Mouse (Mus musculus): ENCODE data around the gene Ifi35. TPM values are rescaled to one million over a fixed set of nuclear protein-coding genes. Genes with fewer than 3 reads are reported as not detected.

Gene Ifi35
- polyA plus RNA-seq, 1 experiment from 2014 or later, result 31.9 TPM

GRCm38 (mm10) chr11:101452093-101452774, 4.0 kb downstream of the Ifi35 start:
- Histone ChIP-seq H3K27me3 (ENCODE audit: control insufficient read depth, insufficient read depth, low read length) (no peaks in the 10 kb centered on the region), H3K9me3 (replicated peaks; ENCODE audit: control insufficient read depth, low read length) (no peaks in the 10 kb centered on the region), H3K4me1 (ENCODE audit: control insufficient read depth, insufficient read depth, low read length) (peaks cover 4% of the 10 kb centered on the region; the same call in 1 of the 2 replicates), H3K9ac (ENCODE audit: low read length) (no peak overlapping the region), H3K4me2 (ENCODE audit: low read depth, low read length) (no peak overlapping the region), H3K36me3 (ENCODE audit: control insufficient read depth, insufficient read depth) (peaks cover 7% of the 10 kb centered on the region; the same call in 1 of the 2 replicates), H3K27ac (ENCODE audit: low read length) (no peak overlapping the region), H3K4me3 (ENCODE audit: low read length) (no peak overlapping the region)
- 52% methylated on average over 10 of the region's 10 CpGs for WGBS
- no peak for ATAC-seq (replicated peaks; ENCODE audit: extremely low read depth, insufficient read depth, low FRiP score)

- WGBS, result 71% methylated on average over 6 of the region's 6 CpGs
- peaks cover 11% of the 10 kb centered on the region; the same call in 1 of the 2 replicates for H3K36me3 ChIP-seq (ENCODE audit: control insufficient read depth, insufficient read depth)
- no peak overlapping the region for H3K4me3 ChIP-seq (ENCODE audit: low read length)
- no peak overlapping the region for H3K4me2 ChIP-seq (ENCODE audit: low read depth, low read length)
- H3K4me1 ChIP-seq (ENCODE audit: control insufficient read depth, insufficient read depth, low read length), result peaks cover 2% of the 10 kb centered on the region; the same call in 1 of the 2 replicates
- no peak overlapping the region for H3K27ac ChIP-seq (ENCODE audit: low read length)
- no peaks in the 10 kb centered on the region for H3K9me3 ChIP-seq (replicated peaks; ENCODE audit: control insufficient read depth, low read length)
- ATAC-seq (replicated peaks; ENCODE audit: extremely low read depth, insufficient read depth, low FRiP score), result no peak
- H3K9ac ChIP-seq (ENCODE audit: low read length), result no peak overlapping the region
- no peaks in the 10 kb centered on the region for H3K27me3 ChIP-seq (ENCODE audit: control insufficient read depth, insufficient read depth, low read length)
These were observed 6.5 kb downstream of the Ifi35 start for GRCm38 (mm10) chr11:101454702-101455101.

GRCm38 (mm10) chr11:101455627-101456026, 7.4 kb downstream of the Ifi35 start:
- no peak overlapping the region for H3K4me3 ChIP-seq (ENCODE audit: low read length)
- H3K27ac ChIP-seq (ENCODE audit: low read length), result no peak overlapping the region
- H3K36me3 ChIP-seq (ENCODE audit: control insufficient read depth, insufficient read depth), result peaks cover 16% of the 10 kb centered on the region
- WGBS, result 86% methylated on average over 7 of the region's 7 CpGs
- no peaks in the 10 kb centered on the region for H3K27me3 ChIP-seq (ENCODE audit: control insufficient read depth, insufficient read depth, low read length)
- H3K4me1 ChIP-seq (ENCODE audit: control insufficient read depth, insufficient read depth, low read length), result peaks cover 2% of the 10 kb centered on the region; the same call in 1 of the 2 replicates
- no peaks in the 10 kb centered on the region for H3K9me3 ChIP-seq (replicated peaks; ENCODE audit: control insufficient read depth, low read length)
- no peak for ATAC-seq (replicated peaks; ENCODE audit: extremely low read depth, insufficient read depth, low FRiP score)
- no peak overlapping the region for H3K9ac ChIP-seq (ENCODE audit: low read length)
- H3K4me2 ChIP-seq (ENCODE audit: low read depth, low read length), result no peak overlapping the region

GRCm38 (mm10) chr11:101457631-101458030, 9.4 kb downstream of the Ifi35 start:
- Histone ChIP-seq H3K9ac (ENCODE audit: low read length) (no peak overlapping the region), H3K4me3 (ENCODE audit: low read length) (no peak overlapping the region), H3K4me1 (ENCODE audit: control insufficient read depth, insufficient read depth, low read length) (no peaks in the 10 kb centered on the region; the same call in 1 of the 2 replicates), H3K9me3 (replicated peaks; ENCODE audit: control insufficient read depth, low read length) (no peaks in the 10 kb centered on the region), H3K27me3 (ENCODE audit: control insufficient read depth, insufficient read depth, low read length) (no peaks in the 10 kb centered on the region), H3K36me3 (ENCODE audit: control insufficient read depth, insufficient read depth) (peaks cover 25% of the 10 kb centered on the region), H3K27ac (ENCODE audit: low read length) (no peak overlapping the region), H3K4me2 (ENCODE audit: low read depth, low read length) (no peak overlapping the region)
- ATAC-seq (replicated peaks; ENCODE audit: extremely low read depth, insufficient read depth, low FRiP score), result no peak
- WGBS, result 93% methylated on average over 9 of the region's 9 CpGs

GRCm38 (mm10) chr11:101458217-101458616, 10.0 kb downstream of the Ifi35 start:
- H3K36me3 ChIP-seq (ENCODE audit: control insufficient read depth, insufficient read depth), result peaks cover 26% of the 10 kb centered on the region
- H3K4me3 ChIP-seq (ENCODE audit: low read length), result no peak overlapping the region
- no peak overlapping the region for H3K9ac ChIP-seq (ENCODE audit: low read length)
- WGBS, result 83% methylated on average over 12 of the region's 12 CpGs
- H3K4me1 ChIP-seq (ENCODE audit: control insufficient read depth, insufficient read depth, low read length), result no peaks in the 10 kb centered on the region; the same call in 1 of the 2 replicates
- no peaks in the 10 kb centered on the region for H3K27me3 ChIP-seq (ENCODE audit: control insufficient read depth, insufficient read depth, low read length)
- no peak overlapping the region for H3K27ac ChIP-seq (ENCODE audit: low read length)
- no peak for ATAC-seq (replicated peaks; ENCODE audit: extremely low read depth, insufficient read depth, low FRiP score)
- no peak overlapping the region for H3K4me2 ChIP-seq (ENCODE audit: low read depth, low read length)
- H3K9me3 ChIP-seq (replicated peaks; ENCODE audit: control insufficient read depth, low read length), result no peaks in the 10 kb centered on the region

- Histone ChIP-seq H3K4me1 (ENCODE audit: control insufficient read depth, insufficient read depth, low read length) (peaks cover 13% of the 10 kb centered on the region), H3K4me2 (ENCODE audit: low read depth, low read length) (no peak overlapping the region), H3K9me3 (replicated peaks; ENCODE audit: control insufficient read depth, low read length) (no peaks in the 10 kb centered on the region), H3K4me3 (ENCODE audit: low read length) (no peak overlapping the region), H3K27me3 (ENCODE audit: control insufficient read depth, insufficient read depth, low read length) (no peaks in the 10 kb centered on the region), H3K27ac (ENCODE audit: low read length) (no peak overlapping the region), H3K36me3 (ENCODE audit: control insufficient read depth, insufficient read depth) (peaks cover 26% of the 10 kb centered on the region), H3K9ac (ENCODE audit: low read length) (no peak overlapping the region)
- ATAC-seq (replicated peaks; ENCODE audit: extremely low read depth, insufficient read depth, low FRiP score), result no peak
- 47% methylated on average over 6 of the region's 6 CpGs for WGBS
These were observed 11.5 kb downstream of the Ifi35 start for GRCm38 (mm10) chr11:101459716-101460115.

GRCm38 (mm10) chr11:101460321-101460720, 12.1 kb downstream of the Ifi35 start:
- peaks cover 26% of the 10 kb centered on the region for H3K36me3 ChIP-seq (ENCODE audit: control insufficient read depth, insufficient read depth)
- ATAC-seq (replicated peaks; ENCODE audit: extremely low read depth, insufficient read depth, low FRiP score), result no peak

GRCm38 (mm10) chr11:101462141-101462540, 13.9 kb downstream of the Ifi35 start:
- Histone ChIP-seq H3K9ac (ENCODE audit: low read length) (no peak overlapping the region), H3K27me3 (ENCODE audit: control insufficient read depth, insufficient read depth, low read length) (no peaks in the 10 kb centered on the region), H3K4me2 (ENCODE audit: low read depth, low read length) (no peak overlapping the region), H3K36me3 (ENCODE audit: control insufficient read depth, insufficient read depth) (peaks cover 19% of the 10 kb centered on the region), H3K27ac (ENCODE audit: low read length) (no peak overlapping the region), H3K4me3 (ENCODE audit: low read length) (no peak overlapping the region), H3K9me3 (replicated peaks; ENCODE audit: control insufficient read depth, low read length) (no peaks in the 10 kb centered on the region), H3K4me1 (ENCODE audit: control insufficient read depth, insufficient read depth, low read length) (peaks cover 22% of the 10 kb centered on the region)
- WGBS, result 86% methylated on average over 14 of the region's 14 CpGs
- ATAC-seq (replicated peaks; ENCODE audit: extremely low read depth, insufficient read depth, low FRiP score), result no peak

More at GRCm38 (mm10) chr11:101460321-101460720, 12.1 kb downstream of the Ifi35 start:
- WGBS, result 83% methylated on average over 15 of the region's 15 CpGs
- Histone ChIP-seq H3K27ac (ENCODE audit: low read length) (no peak overlapping the region), H3K4me3 (ENCODE audit: low read length) (no peak overlapping the region), H3K27me3 (ENCODE audit: control insufficient read depth, insufficient read depth, low read length) (no peaks in the 10 kb centered on the region), H3K9ac (ENCODE audit: low read length) (no peak overlapping the region), H3K4me2 (ENCODE audit: low read depth, low read length) (no peak overlapping the region), H3K4me1 (ENCODE audit: control insufficient read depth, insufficient read depth, low read length) (peaks cover 15% of the 10 kb centered on the region), H3K9me3 (replicated peaks; ENCODE audit: control insufficient read depth, low read length) (no peaks in the 10 kb centered on the region)

- Histone ChIP-seq H3K4me3 (ENCODE audit: low read length) (no peak overlapping the region), H3K36me3 (ENCODE audit: control insufficient read depth, insufficient read depth) (peaks cover 17% of the 10 kb centered on the region), H3K27me3 (ENCODE audit: control insufficient read depth, insufficient read depth, low read length) (no peaks in the 10 kb centered on the region), H3K9ac (ENCODE audit: low read length) (no peak overlapping the region), H3K27ac (ENCODE audit: low read length) (no peak overlapping the region), H3K9me3 (replicated peaks; ENCODE audit: control insufficient read depth, low read length) (no peaks in the 10 kb centered on the region), H3K4me1 (ENCODE audit: control insufficient read depth, insufficient read depth, low read length) (peaks cover 25% of the 10 kb centered on the region), H3K4me2 (ENCODE audit: low read depth, low read length) (no peak overlapping the region)
- WGBS, result 42% methylated on average over 13 of the region's 13 CpGs
- ATAC-seq (replicated peaks; ENCODE audit: extremely low read depth, insufficient read depth, low FRiP score), result no peak
These were observed 14.6 kb downstream of the Ifi35 start for GRCm38 (mm10) chr11:101462583-101463440.

Measured in heart, embryonic 16.5 days (tissue).